Comparison of ENCODE assay signal across 7 mouse cellular contexts in the genomic region with DNA sequence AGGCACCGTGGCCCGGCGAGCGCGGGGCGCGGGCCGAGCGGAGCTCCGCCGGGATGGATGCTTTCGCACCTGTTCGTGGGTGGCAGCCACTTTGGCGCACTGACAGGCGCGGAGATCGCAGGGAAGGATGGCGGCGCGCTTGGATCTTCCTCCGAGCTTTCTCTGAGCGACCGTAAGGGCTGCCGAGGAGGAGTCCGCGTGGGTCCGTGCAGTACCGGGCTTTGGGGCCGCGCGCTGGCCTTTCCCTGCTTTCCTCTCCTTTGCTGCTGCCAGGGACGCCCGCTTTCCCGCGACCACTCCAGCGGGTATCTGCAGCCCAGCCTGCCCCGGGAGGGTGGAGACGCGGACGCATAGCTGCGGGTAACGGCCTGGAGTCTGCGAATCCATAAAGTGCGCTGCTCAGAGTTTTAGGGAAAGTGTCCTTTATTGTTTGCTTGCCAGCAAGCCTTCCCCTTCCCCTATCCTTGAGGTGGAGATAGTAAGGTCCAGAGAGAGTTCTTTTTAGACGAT. TPM values are rescaled to one million over a fixed set of nuclear protein-coding genes. Genes with fewer than 3 reads are reported as not detected.
A peak's percentile ranks its signal among the peaks of the same experiment; 100 is the strongest.
DNase-seq lines count a peak whose midpoint lies in the region; ATAC-seq and TF ChIP-seq lines count a peak whose summit lies in the region.

No protein-coding gene starts in this region.

- H3K9ac ChIP-seq in forebrain, embryonic 14.5 days (ENCODE audit: low read length), result peak overlapping the region; percentile 86
- peak overlapping the region; percentile 78 for H3K9ac ChIP-seq in liver, embryonic 12.5 days

- H3K27me3 ChIP-seq in forebrain, embryonic 14.5 days (replicated peaks; ENCODE audit: control insufficient read depth, insufficient read depth, low read length), result no peaks in the 10 kb centered on the region
- H3K27me3 ChIP-seq in liver, embryonic 12.5 days (replicated peaks), result no peaks in the 10 kb centered on the region
- H3K27me3 ChIP-seq in small intestine, adult 2 months (ENCODE audit: control insufficient read depth, insufficient read depth, low read length), result no peaks in the 10 kb centered on the region

- no peaks in the 10 kb centered on the region for H3K9me3 ChIP-seq in forebrain, embryonic 14.5 days (replicated peaks; ENCODE audit: control insufficient read depth, low read length)
- no peaks in the 10 kb centered on the region for H3K9me3 ChIP-seq in liver, embryonic 12.5 days (replicated peaks)

- peak overlapping the region; percentile 75 for H3K4me2 ChIP-seq in forebrain, embryonic 14.5 days (ENCODE audit: low read length)
- H3K4me2 ChIP-seq in liver, embryonic 12.5 days, result peak overlapping the region; percentile 100

- no peaks in the 10 kb centered on the region for H3K36me3 ChIP-seq in forebrain, embryonic 14.5 days (ENCODE audit: control insufficient read depth, insufficient read depth, low read length)
- no peaks in the 10 kb centered on the region for H3K36me3 ChIP-seq in liver, embryonic 12.5 days
- H3K36me3 ChIP-seq in small intestine, adult 2 months (ENCODE audit: control insufficient read depth, insufficient read depth, low read length), result no peaks in the 10 kb centered on the region

- peak overlapping the region; percentile 84 for H3K4me3 ChIP-seq in lung, adult 2 months (replicated peaks; ENCODE audit: extremely low read depth, low read depth, low read length)
- peak overlapping the region; percentile 76 for H3K4me3 ChIP-seq in bone marrow macrophage, adult 2 months (ENCODE audit: insufficient read depth, low read length)
- peak overlapping the region; percentile 88 for H3K4me3 ChIP-seq in forebrain, embryonic 14.5 days (ENCODE audit: low read depth, low read length)
- H3K4me3 ChIP-seq in liver, embryonic 12.5 days, result peak overlapping the region; percentile 83
- peak overlapping the region; percentile 70 for H3K4me3 ChIP-seq in small intestine, adult 2 months (ENCODE audit: low read depth, low read length)

- peak; percentile 70; the same call in 1 of the 2 replicates for ATAC-seq in forebrain, embryonic 14.5 days
- ATAC-seq in liver, embryonic 12.5 days, result peak; percentile 24
- ATAC-seq in granulocyte monocyte progenitor cell, adult 5-6 weeks (replicated peaks; ENCODE audit: poor library complexity, severe bottlenecking), result no peak

- DNase-seq in lung, adult 2 months, result peak; percentile 61
- DNase-seq in lung, postnatal 25 days (ENCODE audit: low spot score), result no peak
- no peak for DNase-seq in forebrain, embryonic 14.5 days (ENCODE audit: low spot score)

- TF ChIP-seq CTCF in lung, adult 2 months (IDR thresholded peaks at IDR 0.05; ENCODE audit: insufficient read depth, low read length), result no peak
- TF ChIP-seq CTCF in bone marrow macrophage, adult 2 months (IDR thresholded peaks at IDR 0.05; ENCODE audit: low read depth, low read length), result no peak
- no peak for TF ChIP-seq CTCF in small intestine, adult 2 months (IDR thresholded peaks at IDR 0.05; ENCODE audit: extremely low read depth, insufficient read length, insufficient replicate concordance, low read depth, low read length)

- 0 out of 2 replicates have a peak overlapping the region, but pooled peaks have one; percentile 5 for H3K27ac ChIP-seq in bone marrow macrophage, adult 2 months (ENCODE audit: insufficient read depth, low read depth, low read length)
- H3K27ac ChIP-seq in forebrain, embryonic 14.5 days (ENCODE audit: low read depth, low read length), result peak overlapping the region; percentile 88
- H3K27ac ChIP-seq in liver, embryonic 12.5 days, result peak overlapping the region; percentile 73
- peak overlapping the region; percentile 11 for H3K27ac ChIP-seq in small intestine, adult 2 months (ENCODE audit: insufficient read depth, low read depth, low read length)

- under 1% methylated on average over 45 of the region's 45 CpGs for WGBS in lung, adult 2 months
- under 1% methylated on average over 43 of the region's 45 CpGs for WGBS in forebrain, embryonic 14.5 days
- WGBS in liver, embryonic 12.5 days (ENCODE audit: insufficient replicate concordance), result under 1% methylated on average over 45 of the region's 45 CpGs
- WGBS in small intestine, adult 2 months, result under 1% methylated on average over 45 of the region's 45 CpGs

- TF ChIP-seq POLR2A in lung, adult 2 months (IDR thresholded peaks at IDR 0.05; ENCODE audit: borderline replicate concordance, extremely low read depth, low read depth, low read length), result no peak
- no peak for TF ChIP-seq POLR2A in bone marrow macrophage, adult 2 months (IDR thresholded peaks at IDR 0.05; ENCODE audit: borderline replicate concordance, low read depth, low read length)
- TF ChIP-seq POLR2A in small intestine, adult 2 months (IDR thresholded peaks at IDR 0.05; ENCODE audit: low read depth, low read length), result no peak

- H3K4me1 ChIP-seq in lung, adult 2 months (ENCODE audit: control insufficient read depth, insufficient read depth, low read length), result peaks cover 20% of the 10 kb centered on the region
- H3K4me1 ChIP-seq in bone marrow macrophage, adult 2 months (ENCODE audit: control insufficient read depth, insufficient read depth, low read length), result peaks cover 29% of the 10 kb centered on the region
- no peaks in the 10 kb centered on the region for H3K4me1 ChIP-seq in forebrain, embryonic 14.5 days (ENCODE audit: control insufficient read depth, insufficient read depth, low read length)
- peaks cover 36% of the 10 kb centered on the region for H3K4me1 ChIP-seq in liver, embryonic 12.5 days
- H3K4me1 ChIP-seq in small intestine, adult 2 months (ENCODE audit: control insufficient read depth, insufficient read depth, insufficient read length, low read length), result peaks cover 10% of the 10 kb centered on the region; the same call in 1 of the 2 replicates

RNA-seq across cellular contexts. Expression of a gene that starts 0.5 kb away (rescaled TPM):
- polyA plus RNA-seq in lung, adult 2 months (2012; rRNA removed), result 102 and 155 TPM in 2 replicates
- 52.2 and 56.9 TPM in 2 replicates for polyA plus RNA-seq in bone marrow macrophage, adult 2 months (2012; ENCODE audit: insufficient read depth, insufficient read length, missing spikeins)
- 65.4 and 66.9 TPM in 2 replicates for polyA plus RNA-seq in forebrain, embryonic 14.5 days (2014; fragmentation: Nextera tagmentation; extraction: Ambion mirVana)
- 28.1 and 28.8 TPM in 2 replicates for polyA plus RNA-seq in liver, embryonic 12.5 days (2016; fragmentation: Nextera tagmentation; extraction: Ambion mirVana)
- 6.0 and 11.2 TPM in 2 replicates for polyA plus RNA-seq in small intestine, adult 2 months (2012; rRNA removed)
- 79.8 and 80.9 TPM in 2 replicates for total RNA-seq in granulocyte monocyte progenitor cell, adult 5-6 weeks (2014; fragmentation: Nextera tagmentation)
- total RNA-seq in granulocyte monocyte progenitor cell, adult 5-6 weeks (2017), result 123 and 128 TPM in 2 replicates

Comparison
In these comparisons a context has a peak if more than half of its experiments do, and no peak if none do; other contexts are left out.
1. H3K27ac ChIP-seq: peak in every context shown above with its lines; median percentile 88 in forebrain, embryonic 14.5 days; 73 in liver, embryonic 12.5 days; 11 in small intestine, adult 2 months; 5 in bone marrow macrophage, adult 2 months.